Mouse (Mus musculus): Measurements from ENCODE around the gene Arhgef10l.

Arhgef10l gene

DNA sequence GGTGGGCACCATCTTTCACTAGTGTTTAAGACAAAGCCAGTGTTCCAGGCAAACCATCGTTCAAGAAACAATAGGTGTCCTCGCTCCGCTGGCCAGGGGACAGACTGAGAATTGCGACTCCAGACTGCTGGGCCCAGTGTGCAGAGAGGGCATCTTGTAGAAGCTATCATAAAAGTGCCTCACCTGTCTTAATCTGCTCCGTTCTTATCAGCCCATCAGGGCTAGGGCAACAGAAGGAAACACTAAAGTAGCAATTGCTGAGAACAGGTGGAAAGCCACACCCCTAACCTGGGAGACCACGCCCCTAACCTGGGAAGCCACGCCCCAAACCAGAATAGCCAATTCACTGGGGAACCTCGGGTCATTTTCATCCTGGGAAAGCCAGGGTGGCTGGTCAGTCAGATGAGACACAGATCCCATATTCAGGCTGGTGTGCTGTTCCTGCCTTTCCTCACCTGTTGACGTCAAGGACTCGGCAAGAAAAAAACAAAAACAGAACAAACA is 140.1 kb downstream of the Arhgef10l start:
- no peak for DNase-seq (ENCODE audit: low spot score in 2 of 2)

DNA sequence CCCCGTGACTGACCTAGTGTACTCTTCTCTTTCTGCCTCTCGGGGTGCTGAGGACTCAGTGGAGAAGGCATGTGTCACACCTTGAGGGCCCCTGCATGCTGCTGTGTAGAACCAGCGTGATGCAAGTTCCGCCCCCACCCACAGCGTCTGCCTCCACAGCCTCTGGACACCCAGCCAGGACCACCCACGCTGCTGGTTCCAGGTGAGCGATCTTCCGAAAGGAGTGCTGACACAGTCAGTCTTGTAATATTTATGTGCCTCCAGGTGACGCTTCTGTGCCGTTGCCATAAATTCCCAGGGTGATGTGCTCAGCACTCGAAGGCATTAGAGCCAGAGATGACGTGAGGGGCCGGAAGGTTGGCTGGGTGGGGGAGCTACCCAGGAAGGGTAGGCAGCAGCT is 140.9 kb downstream of the Arhgef10l start:
- DNase-seq (ENCODE audit: low spot score in 2 of 2), result no peak

DNA sequence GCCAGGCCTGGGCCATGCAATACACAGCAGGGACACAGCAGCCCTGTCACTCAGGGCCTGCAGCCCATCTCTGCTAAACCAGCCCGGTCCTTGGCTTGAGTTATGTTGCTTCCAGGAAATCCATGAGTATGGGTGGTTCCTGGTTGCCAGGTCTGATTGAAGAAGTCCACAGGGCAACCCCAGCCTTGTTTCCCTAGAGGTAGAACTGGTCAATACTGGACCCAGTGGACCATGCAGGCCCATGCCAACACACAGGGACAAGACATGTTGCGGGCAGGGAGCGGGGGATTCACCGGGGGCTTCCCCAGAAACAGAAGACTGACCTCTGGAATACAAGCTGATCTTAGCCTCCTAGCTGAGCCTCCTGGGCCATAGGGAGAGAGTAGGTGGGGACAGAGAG is 142.9 kb downstream of the Arhgef10l start:
- no peak for DNase-seq (ENCODE audit: low spot score in 2 of 2)

DNA sequence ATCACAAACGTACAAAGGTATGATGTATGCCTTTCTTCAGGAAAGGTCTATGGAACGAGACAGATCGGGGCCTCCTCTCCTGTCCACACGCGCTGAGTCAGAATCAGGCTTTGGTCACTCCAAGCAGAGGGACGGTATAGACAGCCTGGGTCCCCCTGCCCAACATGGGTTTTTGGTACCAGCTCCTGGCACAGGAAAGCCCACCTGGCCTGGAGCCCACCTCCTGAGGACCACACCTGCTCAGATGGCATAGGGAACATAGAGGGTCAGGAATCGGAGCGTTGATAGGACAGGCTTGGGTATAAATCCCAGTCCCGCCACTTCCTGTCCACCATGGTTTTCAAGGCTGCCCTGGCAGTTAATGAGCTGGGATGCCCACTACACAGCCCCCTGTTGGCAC is 145.1 kb downstream of the Arhgef10l start:
- DNase-seq (ENCODE audit: low spot score in 2 of 2), result no peak

DNA sequence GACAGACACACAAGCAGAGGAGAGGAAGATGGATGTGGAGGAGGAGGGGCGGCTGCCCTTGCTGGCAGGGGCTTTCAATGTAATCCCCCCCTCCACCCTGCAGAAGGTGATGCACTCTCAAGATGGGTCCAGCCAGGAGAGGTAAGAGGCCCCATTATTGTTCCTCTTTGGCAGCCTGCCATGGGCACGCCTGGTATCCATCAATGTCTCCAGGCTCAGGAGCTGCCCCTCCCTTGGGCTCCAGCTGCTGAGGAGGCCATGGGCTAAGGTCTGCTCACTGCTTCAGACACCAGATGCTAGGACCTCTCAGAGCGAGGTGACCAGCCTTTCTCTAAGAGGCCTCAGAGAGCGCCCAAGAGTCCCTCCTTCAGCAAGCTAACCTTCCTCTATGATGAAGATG is 152.0 kb downstream of the Arhgef10l start:
- no peak for DNase-seq (ENCODE audit: low spot score in 2 of 2)

DNA sequence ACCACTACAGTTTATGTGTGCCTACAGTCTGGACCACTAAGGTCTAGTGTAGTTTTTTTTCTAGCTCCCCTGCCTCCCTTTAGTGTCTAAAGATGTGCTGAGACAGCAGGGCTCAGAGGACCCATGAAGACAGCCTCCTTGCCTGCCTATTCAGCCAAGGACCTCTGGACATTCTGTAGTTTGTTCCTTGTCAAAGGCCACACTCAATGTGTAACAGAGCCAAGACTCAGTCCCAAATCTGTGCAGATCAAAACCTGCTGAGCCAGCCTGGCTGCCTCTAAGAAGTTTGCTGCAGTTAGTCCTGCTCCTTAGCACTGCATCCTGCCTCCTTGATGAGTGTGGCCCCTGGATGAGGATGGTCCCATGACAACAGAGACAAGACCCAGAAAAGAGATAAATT is 156.0 kb downstream of the Arhgef10l start:
- DNase-seq (ENCODE audit: low spot score in 2 of 2), result no peak

DNA sequence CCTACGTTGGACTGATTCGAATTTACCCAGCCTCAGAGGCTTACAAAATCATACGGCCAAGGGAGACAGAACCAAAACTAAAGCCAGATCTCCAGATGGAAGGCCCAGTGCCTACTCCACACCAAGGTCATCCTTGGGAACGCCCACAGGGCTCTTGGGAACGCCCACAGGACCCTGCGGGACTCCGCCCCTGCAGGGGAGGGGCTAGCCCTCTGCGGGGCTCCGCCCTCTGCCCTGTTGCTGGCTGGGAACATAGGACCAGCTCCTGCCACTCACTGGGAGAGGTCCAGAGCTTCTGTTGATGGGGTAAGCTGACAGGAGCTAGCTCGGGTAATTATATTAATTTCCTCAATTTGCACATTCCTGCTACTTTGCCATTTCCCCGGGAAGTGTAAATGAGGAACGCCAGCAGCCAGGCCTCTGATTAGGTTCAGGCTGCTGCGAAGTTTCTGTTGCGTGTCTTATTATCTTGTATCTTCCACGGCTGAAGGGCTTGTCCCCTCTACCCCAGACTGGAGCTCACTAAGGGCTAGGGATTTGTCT is 158.6 kb downstream of the Arhgef10l start:
- DNase-seq (ENCODE audit: low spot score in 2 of 2), result no peak

DNA sequence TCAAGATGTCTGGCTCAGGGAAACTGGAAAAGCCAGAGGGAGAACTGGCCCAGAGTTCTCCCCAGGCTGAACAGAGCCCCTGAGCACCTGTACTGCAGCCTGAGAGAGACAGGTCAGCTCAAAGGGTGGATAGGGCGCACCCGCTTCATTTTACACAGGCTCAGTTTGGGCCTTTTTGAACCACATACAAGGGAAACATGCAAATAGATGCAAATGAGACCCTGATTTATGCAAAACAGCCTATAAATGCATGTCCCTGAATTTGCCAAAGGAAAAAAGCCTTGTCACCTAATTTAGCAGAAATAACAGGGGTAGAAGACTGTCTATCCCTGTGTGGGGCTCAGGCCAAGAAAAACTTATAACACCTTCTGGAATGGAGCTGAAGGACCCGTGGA is 160.2 kb downstream of the Arhgef10l start:
- DNase-seq (ENCODE audit: low spot score in 2 of 2), result no peak

DNA sequence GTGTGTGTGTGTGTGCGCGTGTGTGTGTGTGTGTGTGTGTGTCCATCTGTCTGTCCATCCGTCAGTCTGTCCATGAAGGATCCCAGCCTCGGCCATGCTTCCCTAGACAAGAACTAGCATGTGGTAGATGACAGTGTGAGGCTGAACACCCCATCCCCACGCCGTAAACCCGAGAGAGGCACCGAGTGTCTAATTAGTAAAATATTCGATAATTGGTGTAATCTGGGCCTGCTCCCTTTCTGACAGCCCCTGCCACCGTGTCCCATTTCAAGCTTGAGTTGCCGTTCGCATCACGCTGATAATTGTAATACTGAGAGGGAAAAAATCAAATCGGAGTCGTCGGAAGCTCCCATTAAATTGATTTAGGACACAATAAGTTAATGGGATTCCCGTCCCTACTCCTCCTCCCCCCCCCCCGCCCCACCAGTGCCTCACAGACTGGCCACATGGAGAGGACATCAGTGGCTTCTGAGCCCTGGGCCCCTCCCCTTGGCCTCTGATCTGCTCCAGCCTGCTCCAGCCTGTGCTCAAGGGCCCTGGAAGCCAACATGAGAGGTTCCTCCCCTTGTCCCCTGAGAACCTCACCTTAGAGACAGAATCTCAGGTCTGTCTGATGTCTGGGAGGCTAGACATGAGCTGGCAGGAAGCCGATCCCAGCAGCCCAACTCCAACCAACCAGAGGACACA is 160.7 kb downstream of the Arhgef10l start:
- DNase-seq (ENCODE audit: low spot score in 2 of 2), result no peak

DNA sequence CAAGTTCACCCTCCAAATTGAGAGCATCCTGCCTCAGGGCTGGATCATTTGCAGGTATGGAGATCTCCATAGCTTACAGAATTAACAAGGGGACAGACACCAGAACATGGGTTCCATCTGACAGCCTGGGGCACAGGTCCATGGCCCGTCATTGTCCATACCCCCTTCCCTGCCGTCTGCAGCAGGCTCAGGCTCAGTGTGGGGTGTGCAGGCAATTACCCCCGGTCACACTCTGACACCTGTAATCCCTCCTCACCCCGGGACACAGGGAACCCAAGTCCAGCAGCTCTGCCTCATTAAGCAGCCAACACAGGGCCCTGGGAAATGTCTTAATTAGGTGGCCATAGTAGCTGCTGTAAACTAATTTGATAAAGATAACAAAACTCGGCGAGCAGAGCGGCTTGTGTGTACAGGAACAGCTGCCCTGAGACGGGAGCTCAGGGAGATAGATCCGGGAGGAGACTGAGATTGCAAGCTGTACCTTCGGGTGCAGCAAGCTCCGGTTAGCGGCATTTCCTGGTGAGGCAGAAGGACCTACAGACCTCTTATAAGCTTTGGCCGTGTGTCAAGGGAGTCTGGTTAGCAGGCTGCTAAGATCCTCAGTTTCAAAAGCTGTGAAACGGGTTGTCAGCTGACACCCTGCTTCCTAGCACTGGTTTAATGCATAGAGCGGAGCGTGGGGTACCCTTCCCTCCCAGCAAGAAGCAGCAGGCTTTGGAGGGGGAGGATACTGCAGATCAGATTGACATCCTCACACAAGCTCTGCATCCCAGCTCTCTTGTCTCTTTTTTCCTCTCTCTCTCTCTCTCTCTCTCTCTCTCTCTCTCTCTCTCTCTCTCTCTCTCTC is 161.5 kb downstream of the Arhgef10l start:
- no peak for DNase-seq (ENCODE audit: low spot score in 2 of 2)

DNA sequence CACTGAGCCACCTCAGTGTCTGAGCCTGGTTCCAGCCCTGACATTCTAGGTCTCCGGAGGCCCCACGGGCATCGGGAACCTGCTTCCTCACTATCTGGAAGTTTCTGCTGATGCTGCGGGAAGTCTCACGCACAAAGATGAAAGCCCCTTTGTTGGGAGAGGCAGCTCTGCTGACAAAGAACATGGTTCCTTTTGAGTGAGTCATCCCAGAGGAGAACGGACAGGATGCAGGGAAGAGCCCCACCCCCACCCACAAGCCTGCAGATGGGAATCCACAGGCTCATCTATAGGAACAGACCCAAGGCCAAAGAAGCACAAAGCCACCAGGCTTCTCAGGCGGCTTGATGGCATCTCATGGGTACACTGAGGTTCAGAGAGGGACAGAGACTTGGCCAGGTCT is 165.0 kb downstream of the Arhgef10l start:
- DNase-seq (ENCODE audit: low spot score in 2 of 2), result no peak

DNA sequence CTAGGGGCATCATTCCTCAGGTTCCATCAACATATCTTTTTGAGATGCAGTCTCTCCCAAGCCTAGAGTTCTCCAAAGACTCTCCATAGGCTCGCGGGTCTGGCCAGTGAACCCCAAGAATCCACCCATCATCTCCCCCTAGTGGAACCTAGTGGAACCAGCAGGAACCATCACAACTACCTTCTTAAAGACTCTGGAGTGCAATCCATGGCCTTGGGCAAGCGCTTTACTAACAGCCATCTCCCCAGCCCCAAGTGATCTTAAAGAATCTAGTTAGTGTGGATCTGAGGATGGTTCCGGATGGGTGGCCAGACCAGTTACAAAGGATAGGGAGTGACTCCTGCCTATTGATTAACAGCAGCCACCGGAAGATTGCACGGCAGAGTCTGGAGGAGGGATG is 166.2 kb downstream of the Arhgef10l start:
- no peak for DNase-seq (ENCODE audit: low spot score in 2 of 2)

DNA sequence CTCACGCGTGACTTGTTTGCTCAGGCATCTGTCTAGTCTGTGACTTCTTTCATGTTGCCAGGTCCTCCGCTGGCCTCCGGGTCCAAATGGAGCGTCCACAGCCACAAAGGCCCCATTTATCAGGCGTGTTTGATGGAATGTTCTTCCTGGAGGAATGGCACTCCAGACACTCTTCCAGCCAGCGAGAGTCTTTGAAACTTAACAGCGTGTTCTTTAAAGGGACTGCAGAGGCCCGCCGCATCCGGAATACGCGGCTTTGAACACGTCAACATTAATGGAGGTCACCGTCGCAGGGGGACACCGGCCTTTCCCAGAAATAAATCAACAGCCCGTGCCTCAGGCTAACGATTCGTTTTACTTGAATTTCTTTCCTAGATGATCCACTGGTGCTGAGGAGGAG is 168.6 kb downstream of the Arhgef10l start:
- DNase-seq (ENCODE audit: low spot score in 2 of 2), result no peak

DNA sequence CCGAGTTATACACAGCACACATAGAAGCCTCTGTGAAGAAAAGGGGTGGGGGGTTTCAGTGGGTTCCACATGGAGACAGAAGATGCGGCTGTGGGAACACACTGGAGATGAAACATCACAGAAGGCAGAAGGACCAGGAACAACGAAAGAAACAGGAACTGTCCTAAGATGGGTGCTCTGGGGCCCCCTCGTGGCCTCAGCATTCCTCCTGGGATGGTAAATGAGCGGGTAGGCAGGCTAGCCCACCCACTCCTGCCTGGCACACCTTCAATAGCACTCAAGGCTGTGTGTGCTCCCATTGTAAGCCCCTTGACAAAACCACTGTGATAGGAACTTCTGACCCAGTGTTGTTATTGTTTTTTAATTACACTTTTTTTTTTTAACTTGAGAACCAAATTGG is 174.3 kb downstream of the Arhgef10l start:
- DNase-seq (ENCODE audit: low spot score in 2 of 2), result no peak

DNA sequence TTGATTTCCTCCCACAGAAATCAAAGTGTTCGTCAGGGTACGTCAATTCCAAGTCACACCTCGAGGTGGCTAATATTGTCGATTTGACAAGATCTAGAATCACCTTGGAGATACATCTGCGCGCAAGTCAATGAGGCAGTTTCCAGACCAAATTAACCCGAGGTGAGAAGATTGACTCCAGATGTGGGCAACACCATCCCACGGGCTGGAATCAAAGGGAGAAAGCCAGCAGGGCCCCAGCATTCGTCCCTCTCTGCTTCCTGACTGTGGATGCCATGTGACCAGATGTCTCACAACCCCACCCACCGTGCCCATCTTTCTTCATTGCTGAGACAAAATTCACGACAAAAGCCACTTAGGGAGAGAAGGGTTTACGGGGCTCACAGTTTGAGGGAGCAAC is 180.4 kb downstream of the Arhgef10l start:
- DNase-seq (ENCODE audit: low spot score in 2 of 2), result no peak

DNA sequence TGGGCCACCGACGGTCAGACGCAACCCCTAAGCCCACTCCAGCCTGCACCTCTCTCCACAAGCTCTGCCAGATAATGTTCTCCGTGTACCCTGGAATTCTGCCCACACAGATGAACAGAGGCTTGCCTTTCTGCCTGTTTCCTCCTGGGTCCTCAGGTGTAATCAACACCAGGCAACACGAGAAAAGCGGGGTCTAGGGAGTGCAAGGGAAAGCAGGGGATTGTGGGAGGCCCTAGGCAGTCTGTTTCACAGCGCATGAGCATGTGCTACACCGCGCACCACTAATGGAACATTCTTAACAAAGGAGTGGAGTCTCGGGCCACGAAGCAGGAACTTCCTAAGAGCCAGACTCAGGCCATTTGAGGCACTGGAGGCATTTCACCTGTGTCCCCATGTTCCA is 182.7 kb downstream of the Arhgef10l start:
- no peak for DNase-seq (ENCODE audit: low spot score in 2 of 2)

DNA sequence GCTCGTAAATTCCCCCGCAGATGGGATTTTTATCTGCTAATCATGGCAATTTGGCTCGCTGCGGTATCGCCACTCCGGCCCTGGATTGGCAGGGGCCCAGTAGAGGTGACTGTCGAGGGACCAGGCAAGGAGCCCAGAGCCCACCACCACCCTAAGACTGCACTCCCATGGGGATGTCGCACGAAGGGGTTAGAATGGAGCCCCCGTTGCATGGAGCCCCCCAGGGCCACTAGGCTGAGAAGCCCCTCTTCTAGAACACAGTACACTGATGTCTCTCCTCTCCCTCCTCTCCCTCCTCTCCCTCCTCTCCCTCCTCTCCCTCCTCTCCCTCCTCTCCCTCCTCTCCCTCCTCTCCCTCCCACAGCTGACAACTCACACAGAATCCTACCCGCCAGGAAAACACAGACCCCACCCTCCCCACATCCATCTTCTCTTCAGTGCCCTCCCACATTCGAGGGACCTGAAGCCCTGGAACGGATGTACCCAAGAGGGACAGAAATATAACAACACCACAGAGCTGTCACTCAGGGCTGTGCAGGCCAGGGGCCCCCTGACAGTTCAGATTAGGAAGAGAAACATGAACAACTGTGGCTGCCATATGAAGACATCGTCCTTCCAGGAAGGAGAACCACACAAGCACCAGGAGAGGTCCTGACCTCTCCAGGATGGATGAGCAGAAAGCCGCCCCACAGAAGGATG is 185.3 kb downstream of the Arhgef10l start:
- DNase-seq (ENCODE audit: low spot score in 2 of 2), result no peak

DNA sequence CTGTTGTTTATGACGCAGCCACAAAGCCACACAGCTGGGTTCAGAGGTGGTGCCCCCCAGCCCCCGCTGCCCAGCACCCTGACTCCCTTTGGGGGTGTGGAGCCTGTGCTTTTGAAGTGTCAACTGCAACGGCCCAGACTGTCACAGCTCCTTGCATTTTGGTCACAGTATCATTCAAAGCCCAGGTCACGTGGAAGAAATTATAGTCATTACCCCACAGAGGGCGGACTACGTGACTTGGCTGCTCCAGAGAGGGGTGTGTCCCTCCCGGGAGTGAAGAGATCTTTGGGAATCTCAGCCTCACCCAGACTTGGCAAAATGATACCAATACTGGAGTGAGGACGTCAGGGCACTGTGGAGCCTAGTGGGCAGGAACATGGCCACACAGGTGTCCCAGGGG is 190.6 kb downstream of the Arhgef10l start:
- DNase-seq (ENCODE audit: low spot score in 2 of 2), result no peak

DNA sequence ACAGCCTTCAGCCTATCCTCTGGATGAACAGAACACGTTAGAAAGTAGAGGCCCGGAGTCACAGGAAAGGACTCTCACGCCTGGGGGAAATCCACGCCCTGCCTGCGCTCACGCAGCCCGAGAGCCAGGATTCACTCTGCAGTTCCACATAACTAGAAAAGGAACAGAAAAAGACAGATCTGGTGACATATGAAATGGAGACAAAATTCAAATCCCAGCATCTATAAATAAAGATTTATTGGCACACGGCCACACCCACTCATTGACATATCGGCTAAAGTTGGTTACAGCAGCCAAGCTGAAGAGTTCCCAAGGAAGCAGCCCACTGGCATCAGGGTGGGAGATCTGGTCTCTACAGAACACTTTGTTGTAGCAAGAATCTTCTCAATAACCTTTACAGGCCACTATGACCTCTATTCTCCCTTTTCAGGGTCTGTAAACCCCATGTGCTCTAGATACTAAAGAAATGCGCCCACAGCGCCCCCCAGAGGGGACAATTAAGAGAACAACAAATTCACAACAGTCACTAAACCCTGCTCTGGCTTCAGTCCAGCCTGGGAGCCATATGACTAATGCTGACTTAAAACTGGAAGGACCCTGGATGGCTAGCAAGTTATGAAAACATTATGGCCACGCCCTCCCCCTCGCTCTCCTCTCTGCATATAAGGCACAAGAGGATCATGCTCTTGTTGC is 195.9 kb downstream of the Arhgef10l start:
- DNase-seq (ENCODE audit: low spot score in 2 of 2), result peak; percentile 42 to 61

DNA sequence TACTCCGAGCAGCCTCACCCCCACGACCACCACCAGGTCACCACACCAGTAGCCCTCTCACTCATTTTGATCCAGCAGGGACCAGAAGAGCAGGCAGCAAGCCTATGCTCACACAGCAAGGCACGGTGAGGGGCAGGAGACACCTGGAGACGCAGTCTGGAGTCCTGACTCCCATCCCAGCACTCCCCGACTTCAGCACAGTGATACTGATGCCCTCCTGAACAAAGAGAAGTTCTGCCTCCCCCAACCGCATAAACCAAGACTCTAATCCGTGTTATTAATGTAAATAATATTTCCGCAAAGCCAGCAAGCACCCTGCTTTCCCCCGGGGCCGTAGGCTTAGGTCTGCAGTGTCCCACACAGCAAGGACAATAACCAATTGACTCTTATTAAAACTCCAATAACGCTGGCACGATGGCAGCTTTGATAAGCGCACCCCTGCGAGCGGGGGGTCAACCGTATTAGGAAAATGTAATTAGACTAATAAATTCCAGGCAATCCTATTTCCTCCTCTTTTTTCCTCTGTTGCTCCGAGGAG is 198.5 kb downstream of the Arhgef10l start:
- DNase-seq (ENCODE audit: low spot score in 2 of 2), result no peak
